Mouse (Mus musculus): ENCODE data around the gene Grk5. TPM values are rescaled to one million over a fixed set of nuclear protein-coding genes. Genes with fewer than 3 reads are reported as not detected.

The Grk5 gene
- polyA plus RNA-seq, 2 experiments = 0.50 to 0.84 TPM

DNA sequence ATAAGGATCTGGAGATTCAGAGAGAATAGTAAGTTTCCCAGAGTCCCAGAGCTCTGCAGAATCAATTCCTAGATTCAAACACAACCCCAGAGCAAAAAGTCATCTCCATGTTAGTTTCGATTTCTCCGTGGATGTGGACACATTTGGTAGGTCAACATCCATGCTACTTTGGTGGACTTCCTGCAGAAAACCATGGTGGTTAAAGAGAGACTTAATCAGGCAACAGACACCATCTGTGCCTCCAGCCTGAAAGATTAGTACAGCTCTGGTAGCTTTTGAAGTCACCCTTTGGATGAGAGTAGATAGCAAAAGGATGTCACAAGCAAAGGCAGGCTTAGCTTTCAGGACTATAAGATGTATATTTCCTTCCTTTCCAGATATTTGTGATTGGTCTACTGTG is 111.4 kb downstream of the Grk5 start:
- H3K9me3 ChIP-seq (ENCODE audit: control insufficient read depth, low read length) = no peaks in the 10 kb centered on the region
- H3K4me2 ChIP-seq (ENCODE audit: low read depth) = no peak overlapping the region
- ATAC-seq (ENCODE audit: insufficient read depth) = 0 out of 2 replicates have a peak, but pooled peaks have one; percentile 33
- H3K27me3 ChIP-seq (ENCODE audit: control insufficient read depth, insufficient read depth, low read length) = no peaks in the 10 kb centered on the region
- no peaks in the 10 kb centered on the region for H3K36me3 ChIP-seq (replicated peaks; ENCODE audit: control insufficient read depth, insufficient read depth, low read depth)
- H3K27ac ChIP-seq = no peak overlapping the region
- peaks cover 0 to 11% of the 10 kb centered on the region in 2 experiments; a peak in 3 of 4 replicates for H3K4me1 ChIP-seq (replicated peaks; ENCODE audit: control insufficient read depth in 2 of 2, insufficient read depth in 2 of 2, low read length in 1 of 2)
- 57% methylated on average over 2 of the region's 2 CpGs for WGBS (ENCODE audit: insufficient replicate concordance)
- H3K4me3 ChIP-seq (ENCODE audit: insufficient read depth in 1 of 2, low read depth in 2 of 2, low read length in 2 of 2) = no peak overlapping the region
- TF ChIP-seq EP300 (IDR thresholded peaks at IDR 0.05; ENCODE audit: low read depth) (no peak), CTCF (IDR thresholded peaks at IDR 0.05; ENCODE audit: low read depth) (no peak)
- no peak overlapping the region for H3K9ac ChIP-seq (replicated peaks)
- DNase-seq (ENCODE audit: low read depth in 3 of 3, low spot score in 3 of 3) = peak in 1 of 3 experiments; percentile 18

DNA sequence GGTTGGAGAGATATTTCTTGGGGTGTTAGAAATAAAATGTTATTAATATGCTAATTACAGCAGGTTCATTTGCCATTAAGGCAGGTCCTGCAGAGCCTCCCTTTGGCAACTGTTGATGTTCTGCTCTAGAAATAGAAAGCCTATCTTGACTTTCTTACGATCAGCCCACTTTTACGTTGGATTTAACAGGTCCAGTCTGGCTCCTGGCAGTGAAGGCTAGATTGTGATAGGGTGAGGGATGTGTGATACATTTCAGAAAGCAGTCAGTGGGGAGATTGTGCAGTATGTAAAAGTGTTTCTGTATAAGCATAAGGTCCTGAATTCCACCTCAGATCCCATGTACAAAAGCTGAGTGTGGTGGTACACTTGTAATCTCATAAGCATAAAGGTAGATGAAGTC is 119.7 kb downstream of the Grk5 start:
- no peaks in the 10 kb centered on the region for H3K9me3 ChIP-seq (ENCODE audit: control insufficient read depth, low read length)
- H3K4me3 ChIP-seq (ENCODE audit: insufficient read depth in 1 of 2, low read depth in 2 of 2, low read length in 2 of 2) = no peak overlapping the region
- H3K27ac ChIP-seq = no peak overlapping the region
- no peaks in the 10 kb centered on the region for H3K27me3 ChIP-seq (ENCODE audit: control insufficient read depth, insufficient read depth, low read length)
- no peaks in the 10 kb centered on the region for H3K36me3 ChIP-seq (replicated peaks; ENCODE audit: control insufficient read depth, insufficient read depth, low read depth)
- DNase-seq (ENCODE audit: low read depth in 3 of 3, low spot score in 3 of 3) (no peak), ATAC-seq (ENCODE audit: insufficient read depth) (no peak)
- H3K4me2 ChIP-seq (ENCODE audit: low read depth) = no peak overlapping the region
- no peak for TF ChIP-seq EP300 (IDR thresholded peaks at IDR 0.05; ENCODE audit: low read depth)
- TF ChIP-seq CTCF (IDR thresholded peaks at IDR 0.05; ENCODE audit: low read depth) = no peak
- WGBS (ENCODE audit: insufficient replicate concordance) = 66% methylated on average over 2 of the region's 2 CpGs
- H3K9ac ChIP-seq (replicated peaks) = no peak overlapping the region
- no peaks in the 10 kb centered on the region for H3K4me1 ChIP-seq (replicated peaks; ENCODE audit: control insufficient read depth in 2 of 2, insufficient read depth in 2 of 2, low read length in 1 of 2)

DNA sequence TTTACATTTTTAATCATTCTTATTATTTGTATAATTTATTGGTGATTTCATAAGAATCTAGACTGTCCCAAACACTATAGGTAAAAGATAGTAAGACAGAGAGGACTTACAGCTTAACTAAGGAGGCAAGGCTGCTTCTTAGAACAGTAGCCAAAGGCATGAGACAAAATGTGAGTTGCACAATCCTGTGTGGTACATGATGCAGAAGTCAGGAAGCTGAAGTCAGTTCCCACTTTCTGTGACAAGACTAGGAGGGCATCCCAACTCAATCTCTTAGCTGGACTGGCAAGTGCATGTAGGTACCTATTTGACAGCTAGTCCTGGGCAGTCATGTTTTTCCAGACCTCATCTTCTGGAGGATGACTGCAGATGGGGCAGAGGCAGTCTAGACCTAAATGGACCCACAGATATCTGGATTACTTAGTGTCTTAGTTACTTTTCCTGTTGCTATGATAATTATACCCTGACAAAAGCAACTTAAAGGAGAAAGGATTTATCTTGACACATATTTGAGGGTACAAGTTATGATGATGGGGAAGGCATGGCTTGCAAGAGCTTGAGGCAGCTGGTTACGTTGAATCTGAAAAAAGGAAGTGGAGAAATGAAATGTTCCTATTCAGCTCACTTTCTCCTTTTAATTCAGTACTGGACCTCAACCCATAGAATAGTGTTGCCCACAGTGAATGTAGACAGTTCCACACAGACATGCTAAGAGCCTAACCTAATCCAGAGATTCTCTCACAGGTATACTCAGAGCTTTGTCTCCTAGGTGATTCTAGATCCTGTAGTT is 128.1 kb downstream of the Grk5 start:
- Histone ChIP-seq H3K4me1 (replicated peaks; ENCODE audit: control insufficient read depth in 2 of 2, insufficient read depth in 2 of 2, low read length in 1 of 2) (no peaks in the 10 kb centered on the region), H3K4me2 (ENCODE audit: low read depth) (no peak overlapping the region), H3K9ac (replicated peaks) (no peak overlapping the region), H3K4me3 (ENCODE audit: insufficient read depth in 1 of 2, low read depth in 2 of 2, low read length in 2 of 2) (no peak overlapping the region), H3K36me3 (replicated peaks; ENCODE audit: control insufficient read depth, insufficient read depth, low read depth) (no peaks in the 10 kb centered on the region), H3K9me3 (ENCODE audit: control insufficient read depth, low read length) (no peaks in the 10 kb centered on the region), H3K27me3 (ENCODE audit: control insufficient read depth, insufficient read depth, low read length) (no peaks in the 10 kb centered on the region), H3K27ac (no peak overlapping the region)
- DNase-seq (ENCODE audit: low read depth in 3 of 3, low spot score in 3 of 3) (no peak), ATAC-seq (ENCODE audit: insufficient read depth) (no peak)
- 43% methylated on average over 1 of the region's 1 CpGs for WGBS (ENCODE audit: insufficient replicate concordance)
- TF ChIP-seq CTCF (IDR thresholded peaks at IDR 0.05; ENCODE audit: low read depth) (no peak), EP300 (IDR thresholded peaks at IDR 0.05; ENCODE audit: low read depth) (no peak)

DNA sequence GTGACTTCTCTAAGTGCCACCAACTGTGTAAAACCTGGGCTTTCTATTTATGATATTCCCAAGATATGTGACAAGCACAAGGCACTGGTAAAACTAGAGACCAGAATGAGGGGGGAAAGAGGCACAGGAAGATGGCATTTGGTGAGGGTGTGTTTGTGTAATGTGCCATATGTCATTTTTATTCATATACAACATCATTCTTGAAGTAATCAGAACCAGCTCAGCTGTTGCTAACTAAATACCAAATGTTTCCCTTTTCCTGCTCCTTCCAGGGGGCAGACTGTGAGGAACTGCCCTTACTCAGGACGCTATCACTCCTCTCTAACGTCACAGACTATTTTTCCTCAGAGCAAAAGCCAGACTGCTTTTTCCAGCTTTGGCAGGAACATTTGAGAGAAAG is 132.0 kb downstream of the Grk5 start:
- no peak for DNase-seq (ENCODE audit: low read depth in 3 of 3, low spot score in 3 of 3)

DNA sequence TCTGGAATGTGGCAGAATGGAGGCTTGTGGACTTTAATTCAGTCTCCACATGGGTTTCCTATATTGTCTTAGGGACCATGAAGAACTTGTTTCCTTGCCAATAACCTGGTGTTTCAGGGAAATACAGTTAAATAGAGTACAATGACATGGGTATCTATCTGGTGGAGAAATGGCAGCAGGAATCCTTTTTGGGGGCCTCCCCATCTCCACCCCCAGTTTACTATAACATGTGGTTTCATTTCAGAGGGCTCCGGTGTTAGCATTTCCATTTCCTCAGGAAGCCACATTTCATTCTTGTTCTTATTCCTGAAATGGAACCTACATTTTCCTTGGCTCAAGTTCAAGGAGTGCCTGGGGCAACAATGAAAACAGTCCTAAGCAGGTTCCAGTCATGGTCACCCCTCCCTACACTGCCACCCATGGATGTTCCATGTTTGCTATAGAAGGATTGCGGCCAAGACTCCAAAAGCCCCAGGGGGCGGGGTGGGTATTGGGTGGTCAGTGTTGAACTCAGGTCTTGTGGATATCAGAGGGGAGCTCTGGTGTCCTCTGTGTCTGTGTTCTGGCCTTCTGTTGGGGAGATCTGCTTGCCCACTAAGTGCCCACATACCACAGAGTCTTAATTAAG is 132.5 kb downstream of the Grk5 start:
- Histone ChIP-seq H3K4me2 (ENCODE audit: low read depth) (no peak overlapping the region), H3K36me3 (replicated peaks; ENCODE audit: control insufficient read depth, insufficient read depth, low read depth) (no peaks in the 10 kb centered on the region), H3K27ac (no peak overlapping the region), H3K4me1 (replicated peaks; ENCODE audit: control insufficient read depth in 2 of 2, insufficient read depth in 2 of 2, low read length in 1 of 2) (no peaks in the 10 kb centered on the region), H3K9ac (replicated peaks) (no peak overlapping the region), H3K9me3 (ENCODE audit: control insufficient read depth, low read length) (no peaks in the 10 kb centered on the region), H3K27me3 (ENCODE audit: control insufficient read depth, insufficient read depth, low read length) (no peaks in the 10 kb centered on the region), H3K4me3 (ENCODE audit: insufficient read depth in 1 of 2, low read depth in 2 of 2, low read length in 2 of 2) (no peak overlapping the region)
- WGBS (ENCODE audit: insufficient replicate concordance) = 63% methylated on average over 3 of the region's 3 CpGs
- ATAC-seq (ENCODE audit: insufficient read depth) (no peak), DNase-seq (ENCODE audit: low read depth in 3 of 3, low spot score in 3 of 3) (no peak)
- no peak for TF ChIP-seq EP300 (IDR thresholded peaks at IDR 0.05; ENCODE audit: low read depth)
- TF ChIP-seq CTCF (IDR thresholded peaks at IDR 0.05; ENCODE audit: low read depth) = no peak

More for the DNA sequence above, 132.0 kb downstream of the Grk5 start:
- Histone ChIP-seq H3K36me3 (replicated peaks; ENCODE audit: control insufficient read depth, insufficient read depth, low read depth) (no peaks in the 10 kb centered on the region), H3K4me1 (replicated peaks; ENCODE audit: control insufficient read depth in 2 of 2, insufficient read depth in 2 of 2, low read length in 1 of 2) (no peaks in the 10 kb centered on the region), H3K9me3 (ENCODE audit: control insufficient read depth, low read length) (no peaks in the 10 kb centered on the region), H3K4me2 (ENCODE audit: low read depth) (no peak overlapping the region), H3K4me3 (ENCODE audit: insufficient read depth in 1 of 2, low read depth in 2 of 2, low read length in 2 of 2) (no peak overlapping the region), H3K27me3 (ENCODE audit: control insufficient read depth, insufficient read depth, low read length) (no peaks in the 10 kb centered on the region), H3K27ac (no peak overlapping the region), H3K9ac (replicated peaks) (no peak overlapping the region)
- 53% methylated on average over 2 of the region's 2 CpGs for WGBS (ENCODE audit: insufficient replicate concordance)
- no peak for ATAC-seq (ENCODE audit: insufficient read depth)
- TF ChIP-seq EP300 (IDR thresholded peaks at IDR 0.05; ENCODE audit: low read depth) (no peak), CTCF (IDR thresholded peaks at IDR 0.05; ENCODE audit: low read depth) (no peak)

All from liver, embryonic 14.5 days (tissue).